Mouse (Mus musculus) c-Kit-negative CD71-positive TER-119-positive erythroid progenitor cells, embryonic 14.5 days (primary cell): ENCODE data around the gene Mtnr1b.
"Not testable (repeated sequence)": the region's sequence is repeated elsewhere in the genome, so short reads cannot be mapped to it uniquely, and the experiment has no call there.

ENCODE experiments used
- DNase-seq: peaks from one replicate; pipeline ENCODE4 v3.0.0-alpha.2; 2013; ENCODE audit warnings: low read depth, low spot score

Gene Mtnr1b

DNA sequence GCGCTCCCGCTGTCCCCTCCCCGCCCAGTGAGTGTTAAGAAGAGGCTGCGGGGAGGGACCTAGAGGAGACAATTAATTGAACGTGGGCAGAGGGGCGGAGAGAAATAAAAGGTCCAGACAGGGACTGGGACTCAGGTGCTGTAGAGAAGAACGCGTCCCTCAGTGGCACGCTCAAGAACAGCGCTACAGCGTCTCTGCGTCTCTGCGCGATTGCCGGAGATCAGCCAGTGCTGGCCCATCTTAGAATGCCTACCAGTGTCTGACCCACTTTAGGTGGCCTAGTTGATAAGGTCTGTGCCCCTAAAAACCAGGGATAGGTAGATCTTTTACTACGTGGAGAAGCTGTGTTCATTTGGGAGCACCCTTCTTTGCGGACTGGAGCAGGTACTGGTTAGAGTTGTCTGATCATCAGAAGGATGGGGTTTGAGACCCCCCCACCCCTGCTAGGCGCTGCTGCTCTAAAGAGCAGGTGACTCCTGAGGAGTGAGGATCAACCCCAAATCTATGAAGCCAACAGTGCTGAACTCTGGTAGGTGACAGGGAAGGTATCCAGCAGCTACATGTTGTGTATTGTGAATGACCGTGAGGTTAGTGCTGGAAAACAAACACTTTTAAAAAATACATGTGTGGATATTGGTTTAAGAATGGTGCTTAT, at the start of gene Mtnr1b:
TSS of gene Mtnr1b (minus strand) at position 51 of the 655 bp plus-strand sequence.
- no peak for DNase-seq

DNA sequence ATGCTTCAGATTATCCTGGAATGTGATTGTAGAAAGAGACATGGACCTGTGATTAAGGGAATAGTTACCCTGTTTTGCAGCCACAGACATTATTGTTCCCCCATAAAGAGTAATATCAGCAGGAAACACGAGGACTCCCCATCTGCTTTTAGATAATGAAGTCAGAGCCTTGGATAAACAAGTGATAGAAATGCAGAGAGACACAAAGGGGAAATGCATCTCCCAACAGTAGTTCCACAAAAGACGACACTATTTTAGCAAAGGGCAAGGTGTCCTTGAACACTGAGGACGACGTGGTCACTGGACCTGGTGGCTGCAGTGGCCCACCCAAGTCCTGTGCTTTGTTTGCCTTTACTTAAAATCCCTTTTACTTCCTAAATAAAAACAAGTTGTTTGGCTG, 45.9 kb upstream of the Mtnr1b start:
- DNase-seq: no peak

DNA sequence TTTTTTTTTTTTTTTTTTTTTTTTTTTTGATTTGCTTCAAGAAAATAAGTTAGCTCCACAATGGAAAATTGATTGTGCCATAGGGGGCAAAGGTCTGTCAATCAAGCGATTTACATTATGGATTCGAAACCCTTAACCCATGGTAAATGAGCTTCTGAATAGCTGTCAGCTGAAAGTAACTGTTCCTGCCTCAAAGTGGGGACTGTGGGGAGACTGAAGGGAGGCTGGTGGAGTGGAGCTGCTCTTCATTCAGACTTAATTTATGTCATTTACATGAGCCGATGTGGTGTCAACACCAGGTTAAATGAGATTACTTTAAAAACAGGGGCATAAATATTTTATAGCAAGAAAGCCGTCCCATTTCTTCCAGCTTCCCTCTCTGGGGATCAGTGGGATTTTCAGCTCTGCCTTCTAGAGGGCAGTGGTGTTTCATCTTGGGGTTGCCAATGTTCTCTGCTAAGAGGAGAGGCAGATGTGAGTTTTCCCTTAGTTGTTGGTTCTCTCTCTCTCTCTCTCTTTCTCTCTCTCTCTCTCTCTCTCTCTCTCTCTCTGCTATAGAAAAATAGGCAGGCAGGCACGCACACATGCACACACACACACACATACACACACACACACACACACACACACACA, 45.1 kb upstream of the Mtnr1b start:
- DNase-seq: no peak

GRCm38 (mm10) chr9:15916600-15916999, 42.2 kb upstream of the Mtnr1b start:
- no peak for DNase-seq

GRCm38 (mm10) chr9:15912735-15913134, 38.4 kb upstream of the Mtnr1b start:
- no peak for DNase-seq

GRCm38 (mm10) chr9:15909397-15910113, 35.2 kb upstream of the Mtnr1b start:
- no peak for DNase-seq

DNA sequence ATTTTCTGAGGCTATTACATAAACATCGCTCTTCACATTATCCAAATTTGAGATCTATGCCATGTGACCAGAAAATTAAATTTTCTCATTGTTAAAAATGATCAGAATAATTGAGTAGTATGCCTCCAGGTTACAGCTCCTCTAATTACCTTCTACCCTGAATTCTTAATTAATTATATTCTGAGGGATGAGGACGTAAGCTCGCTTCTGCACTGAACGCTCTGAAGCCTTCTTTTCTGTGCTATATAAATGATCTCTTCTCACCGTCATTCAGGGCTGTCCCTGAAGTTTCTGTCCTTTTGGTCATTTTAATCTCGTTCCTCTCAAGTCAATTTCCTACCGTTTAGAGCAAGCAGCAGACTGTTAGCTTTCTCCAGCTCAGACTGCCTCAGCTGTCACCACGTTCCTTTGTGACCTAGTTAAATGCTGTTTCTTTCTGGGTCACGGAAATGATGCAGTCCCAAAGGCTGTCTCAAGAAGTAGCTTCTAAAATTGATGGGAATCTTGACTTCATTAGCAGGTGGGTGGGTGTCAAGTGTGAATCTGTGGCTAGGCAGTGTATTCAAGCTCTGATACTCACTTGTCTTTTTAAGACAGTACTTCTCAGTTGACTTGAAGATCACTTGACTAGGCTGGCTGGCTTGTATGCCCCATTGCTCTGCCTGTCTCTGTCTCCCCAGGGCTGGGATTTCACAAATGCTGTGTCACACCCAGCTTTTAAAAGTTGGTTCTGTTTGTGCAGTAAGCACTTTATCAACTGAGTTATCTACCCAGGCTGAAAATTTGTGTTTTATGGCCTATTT, 29.8 kb upstream of the Mtnr1b start:
- DNase-seq: no peak

- no peak for DNase-seq
These were observed 23.8 kb upstream of the Mtnr1b start for GRCm38 (mm10) chr9:15898112-15898511.

DNA sequence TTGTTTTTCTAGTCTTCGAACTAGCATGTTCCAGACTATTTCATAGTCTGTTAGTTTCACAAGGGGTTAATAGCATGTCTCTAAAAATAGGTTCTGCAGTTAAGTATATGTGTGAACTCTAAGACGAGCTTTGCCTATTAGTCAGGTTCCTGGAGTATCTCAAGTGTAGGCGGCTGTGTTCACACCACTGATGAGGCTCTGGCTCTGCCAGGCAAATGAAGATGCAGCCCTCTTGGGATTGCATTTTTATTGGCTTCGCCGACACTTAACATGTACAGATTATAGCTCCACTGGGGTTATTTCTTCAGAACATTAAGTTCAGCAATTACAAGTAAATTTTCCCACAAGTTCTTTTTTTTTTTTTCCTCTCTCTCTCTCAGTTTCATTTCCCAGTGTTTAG, 12.4 kb upstream of the Mtnr1b start:
- DNase-seq: no peak

DNA sequence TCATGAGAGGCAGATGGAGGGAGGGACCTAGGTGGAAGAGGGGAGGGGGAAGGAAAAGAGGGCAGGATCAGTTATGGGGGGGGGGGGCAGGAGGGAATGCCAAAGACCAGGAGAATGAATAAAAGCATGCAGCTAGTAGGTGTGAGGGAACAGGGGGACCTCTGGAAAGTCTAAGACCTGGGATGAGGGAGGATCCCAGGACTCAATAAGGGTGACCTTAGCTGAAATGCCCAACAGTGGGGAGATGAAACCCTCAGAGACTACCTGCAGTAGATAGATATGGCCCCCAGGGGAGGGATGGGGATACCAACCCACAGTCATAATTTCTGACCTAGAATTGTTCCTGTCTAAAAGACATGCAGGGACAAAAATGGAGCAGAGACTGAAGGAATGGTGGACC, 6.4 kb upstream of the Mtnr1b start:
- DNase-seq: no peak

DNA sequence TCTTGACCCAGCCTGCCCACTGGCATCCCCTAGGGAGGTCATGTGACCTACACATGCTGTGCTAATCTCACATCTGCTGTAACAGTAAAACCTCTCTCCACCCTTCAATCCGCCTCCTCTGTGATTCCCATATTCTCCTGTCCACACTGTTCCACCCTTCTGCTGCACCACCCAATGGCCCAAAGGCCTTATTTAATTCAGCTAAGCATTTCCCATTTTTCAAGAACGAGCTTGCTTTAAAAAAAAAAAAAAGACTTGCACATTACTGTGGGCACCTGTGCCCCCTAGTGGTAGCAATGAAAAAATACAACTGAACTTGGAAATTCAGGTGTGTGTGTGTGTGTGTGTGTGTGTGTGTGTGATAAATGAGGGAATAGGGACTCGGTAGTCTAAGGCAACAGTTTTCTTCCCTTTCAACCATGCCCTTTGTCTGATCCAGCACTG, 5.8 kb upstream of the Mtnr1b start:
- DNase-seq: no peak

DNA sequence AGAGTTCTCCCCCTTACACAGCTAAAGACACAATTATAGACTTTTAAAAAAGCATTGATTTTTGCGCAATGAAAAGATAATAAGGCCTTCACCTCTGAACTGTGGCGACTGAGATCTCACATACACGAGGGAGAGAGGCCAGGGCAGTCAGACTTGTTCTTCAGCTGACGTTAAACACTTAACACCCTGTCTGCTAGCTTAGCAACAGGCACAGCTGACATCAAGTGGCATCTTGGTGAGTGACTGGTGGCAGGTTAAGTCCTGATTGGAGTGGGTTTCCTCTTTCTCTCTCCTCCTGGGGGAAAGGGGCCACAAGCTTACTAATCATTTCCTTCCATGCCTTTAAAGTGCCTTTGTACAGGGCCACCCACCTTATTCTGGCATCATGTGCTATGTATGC, 4.3 kb downstream of the Mtnr1b start:
- no peak for DNase-seq

DNA sequence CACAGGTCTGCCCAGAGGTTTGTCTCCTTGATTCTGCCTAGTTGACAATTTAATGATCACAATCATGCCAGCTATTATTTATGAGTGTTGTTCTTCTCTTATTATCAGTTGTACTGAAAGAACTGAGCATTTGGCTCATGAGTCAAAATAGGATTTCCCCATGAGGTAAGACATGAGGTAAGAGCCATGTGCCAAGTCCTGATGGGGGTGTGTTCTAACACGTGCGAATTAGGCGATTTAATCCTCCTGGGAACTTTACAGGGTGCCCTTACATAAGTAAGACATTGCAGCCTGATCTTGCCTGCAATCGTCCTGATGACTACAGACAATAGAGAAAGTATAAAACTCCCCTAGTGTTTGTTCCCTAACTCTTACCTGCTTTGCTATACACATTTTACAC, 4.9 kb downstream of the Mtnr1b start:
- DNase-seq: no peak

GRCm38 (mm10) chr9:15866280-15867072, 7.9 kb downstream of the Mtnr1b start:
- no peak for DNase-seq

DNA sequence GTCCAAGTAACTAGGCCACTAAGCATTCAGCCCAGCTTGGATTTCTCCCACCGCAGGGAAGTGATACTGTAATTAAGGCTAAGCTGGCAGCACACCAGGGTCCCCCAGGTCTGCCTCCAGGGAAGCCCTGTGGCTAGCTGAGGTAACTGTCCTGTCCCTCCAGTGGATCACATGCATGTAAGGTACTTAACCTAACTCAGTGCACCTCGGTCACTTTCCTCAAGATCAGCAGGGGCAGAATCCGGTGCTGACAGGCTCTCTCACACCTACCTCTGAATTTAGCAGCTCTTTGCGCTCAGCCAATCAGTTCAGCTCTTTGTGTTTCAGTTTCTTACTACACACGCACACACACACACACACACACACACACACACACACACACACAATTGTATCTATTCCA, 13.0 kb downstream of the Mtnr1b start:
- no peak for DNase-seq

- no peak for DNase-seq
These were observed 23.6 kb downstream of the Mtnr1b start for GRCm38 (mm10) chr9:15850749-15851148.

- no peak for DNase-seq
These were observed 29.0 kb downstream of the Mtnr1b start for GRCm38 (mm10) chr9:15845390-15845789.

DNA sequence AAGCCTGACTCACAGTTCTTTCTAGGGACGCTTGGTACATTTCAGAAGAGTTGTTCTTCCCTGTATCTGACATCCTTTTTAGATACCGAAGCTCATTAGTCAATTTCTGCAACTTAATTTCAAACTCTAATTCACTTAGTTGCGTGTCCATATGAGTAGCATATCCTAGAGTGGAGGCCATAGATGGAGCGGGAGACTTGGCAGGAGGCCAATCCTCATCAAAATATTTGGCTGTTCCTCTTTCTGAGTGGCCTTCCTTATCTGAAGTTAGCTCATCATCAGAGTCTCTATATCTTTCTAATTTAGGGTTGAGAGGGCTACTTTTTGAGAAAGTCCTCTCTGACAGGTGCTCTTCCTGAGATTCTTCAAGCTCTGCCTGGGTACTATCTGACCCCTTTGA, 29.4 kb downstream of the Mtnr1b start:
- not testable (repeated sequence) for DNase-seq

- DNase-seq: no peak
These were observed 61.1 kb downstream of the Mtnr1b start for GRCm38 (mm10) chr9:15813002-15813911.

DNA sequence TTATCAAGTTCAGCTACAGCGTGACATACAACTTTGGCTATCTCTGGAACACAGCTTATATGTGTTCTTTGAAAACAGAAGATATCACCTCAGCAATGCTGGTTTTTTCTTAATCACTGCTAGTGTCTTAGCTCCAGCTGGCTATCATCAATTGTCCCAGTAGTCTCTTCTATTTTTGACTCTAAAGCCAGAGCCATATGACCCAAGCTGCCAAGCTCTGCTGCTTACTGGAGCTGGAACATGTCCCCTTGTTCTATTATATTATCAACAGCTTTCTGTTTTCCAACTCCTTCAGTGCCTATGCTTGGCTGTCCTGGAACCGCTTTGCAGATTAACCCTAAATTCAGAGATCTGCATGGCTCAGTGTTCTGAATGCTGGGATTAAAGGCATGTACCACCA, 70.1 kb downstream of the Mtnr1b start:
- DNase-seq: no peak
